Mouse (Mus musculus) layer of hippocampus, adult 18-20 months (tissue): Measurements from ENCODE around the gene Popdc3. TPM values are rescaled to one million over a fixed set of nuclear protein-coding genes. Genes with fewer than 3 reads are reported as not detected.
"Not testable (repeated sequence)": the region's sequence is repeated elsewhere in the genome, so short reads cannot be mapped to it uniquely, and the experiment has no call there.

Source experiments
- DNase-seq, 2 experiments: peaks; one replicate each; pipeline ENCODE4 v3.0.0; 2022; ENCODE audit warnings: low spot score in 2 of 2
- total RNA-seq, 2 experiments: library from RNA; stranded (reverse); gene quantifications; 2 replicates each; pipeline ENCODE4 v1.2.3; 2021

Gene Popdc3
- total RNA-seq, 2 experiments from 2014 or later, result 6.0 to 8.3 TPM

GRCm38 (mm10) chr10:45303315-45304036, 125.6 kb downstream of the Popdc3 start:
- DNase-seq, result no peak

- no peak for DNase-seq
Measured at GRCm38 (mm10) chr10:45305173-45305572, 127.3 kb downstream of the Popdc3 start.

GRCm38 (mm10) chr10:45311129-45311528, 133.2 kb downstream of the Popdc3 start:
- DNase-seq, result no peak

- no peak for DNase-seq
Measured at GRCm38 (mm10) chr10:45311624-45312023, 133.7 kb downstream of the Popdc3 start.

GRCm38 (mm10) chr10:45314865-45315264, 137.0 kb downstream of the Popdc3 start:
- peak; percentile 29 to 57 for DNase-seq

GRCm38 (mm10) chr10:45318922-45319321, 141.0 kb downstream of the Popdc3 start:
- DNase-seq, result no peak

GRCm38 (mm10) chr10:45320296-45320695, 142.4 kb downstream of the Popdc3 start:
- no peak for DNase-seq

GRCm38 (mm10) chr10:45324159-45324558, 146.3 kb downstream of the Popdc3 start:
- no peak for DNase-seq

- no peak for DNase-seq
Measured at GRCm38 (mm10) chr10:45328196-45329000, 150.5 kb downstream of the Popdc3 start.

- no peak for DNase-seq
Measured at GRCm38 (mm10) chr10:45334925-45335324, 157.0 kb downstream of the Popdc3 start.

GRCm38 (mm10) chr10:45335434-45336422, 157.8 kb downstream of the Popdc3 start, which contains the start of gene Bves:
Bves (plus strand) TSS chr10:45335772.
- DNase-seq, result peak; percentile 21 to 40

GRCm38 (mm10) chr10:45339106-45339505, 161.2 kb downstream of the Popdc3 start:
- no peak for DNase-seq

GRCm38 (mm10) chr10:45344381-45344780, 166.5 kb downstream of the Popdc3 start:
- DNase-seq, result no peak

GRCm38 (mm10) chr10:45345217-45345616, 167.3 kb downstream of the Popdc3 start:
- no peak for DNase-seq

GRCm38 (mm10) chr10:45348143-45348542, 170.2 kb downstream of the Popdc3 start:
- DNase-seq, result not testable (repeated sequence)

- no peak for DNase-seq
Measured at GRCm38 (mm10) chr10:45356091-45356490, 178.2 kb downstream of the Popdc3 start.

GRCm38 (mm10) chr10:45363396-45363795, 185.5 kb downstream of the Popdc3 start:
- DNase-seq, result no peak

GRCm38 (mm10) chr10:45366987-45367705, 189.2 kb downstream of the Popdc3 start:
- no peak for DNase-seq
